Mouse (Mus musculus): ENCODE results near the gene Plekha6. TPM values are rescaled to one million over a fixed set of nuclear protein-coding genes. Genes with fewer than 3 reads are reported as not detected.

Plekha6 gene
- polyA plus RNA-seq, 2 experiments = 4.2 to 6.6 TPM

DNA sequence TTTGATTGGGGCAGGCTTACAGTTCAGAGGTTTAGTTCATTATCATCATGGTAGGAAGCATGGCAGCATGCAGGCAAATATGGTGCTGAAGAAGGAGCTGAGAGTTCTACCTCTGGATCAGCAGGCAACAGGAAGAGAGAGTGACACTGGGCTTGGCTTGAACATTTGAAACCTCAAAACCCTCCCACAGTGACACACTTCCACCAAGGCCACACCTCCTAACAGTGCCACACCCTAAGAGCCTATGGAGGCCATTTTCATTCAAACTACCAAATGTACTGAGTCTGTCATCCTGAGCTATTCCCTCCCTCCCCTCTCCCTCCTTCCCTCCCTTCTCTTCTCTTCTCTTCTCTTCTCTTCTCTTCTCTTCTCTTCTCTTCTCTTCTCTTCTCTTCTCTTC lies 25.5 kb downstream of the Plekha6 start:
- Histone ChIP-seq H3K4me1 (ENCODE audit: control insufficient read depth, insufficient read depth, low read length) (peaks cover 6% of the 10 kb centered on the region), H3K9ac (ENCODE audit: low read depth, low read length, severe bottlenecking) (no peak overlapping the region), H3K27me3 (ENCODE audit: control insufficient read depth, insufficient read depth, low read length) (no peaks in the 10 kb centered on the region), H3K9me3 (ENCODE audit: control insufficient read depth, low read length) (no peaks in the 10 kb centered on the region), H3K4me2 (replicated peaks; ENCODE audit: low read depth, low read length, severe bottlenecking) (no peak overlapping the region), H3K27ac (replicated peaks; ENCODE audit: low read depth, low read length) (no peak overlapping the region), H3K36me3 (ENCODE audit: control insufficient read depth, insufficient read depth, low read length) (no peaks in the 10 kb centered on the region), H3K4me3 (replicated peaks; ENCODE audit: low read length) (no peak overlapping the region)
- no peak for TF ChIP-seq POLR2A (IDR thresholded peaks at IDR 0.05; ENCODE audit: borderline replicate concordance, extremely low read depth, insufficient read depth, insufficient read length)
- ATAC-seq (ENCODE audit: low FRiP score, low read depth) (no peak), DNase-seq (ENCODE audit: low spot score) (no peak)

DNA sequence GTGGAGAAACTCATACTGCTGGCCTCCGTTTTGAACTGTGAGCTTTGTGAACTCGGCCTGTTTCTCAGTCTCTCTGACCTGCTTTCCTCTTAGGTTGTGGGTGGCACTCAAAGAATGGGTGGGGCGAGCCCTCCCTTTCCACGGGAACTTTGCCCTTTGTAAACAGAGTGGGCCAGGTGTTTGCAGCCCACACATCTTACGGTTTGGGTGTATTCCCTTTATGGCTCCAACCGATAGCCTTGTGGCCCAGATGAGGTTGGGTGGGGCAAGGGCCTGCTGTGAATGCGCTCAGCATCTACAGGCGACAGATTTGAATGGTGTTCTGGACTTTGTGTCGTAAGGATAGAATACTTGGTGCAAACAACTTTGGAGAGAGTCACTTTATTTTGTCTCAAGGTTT lies 26.5 kb downstream of the Plekha6 start:
- Histone ChIP-seq H3K27me3 (ENCODE audit: control insufficient read depth, insufficient read depth, low read length) (no peaks in the 10 kb centered on the region), H3K4me3 (replicated peaks; ENCODE audit: low read length) (no peak overlapping the region), H3K4me1 (ENCODE audit: control insufficient read depth, insufficient read depth, low read length) (peaks cover 6% of the 10 kb centered on the region), H3K9ac (ENCODE audit: low read depth, low read length, severe bottlenecking) (no peak overlapping the region), H3K9me3 (ENCODE audit: control insufficient read depth, low read length) (no peaks in the 10 kb centered on the region), H3K36me3 (ENCODE audit: control insufficient read depth, insufficient read depth, low read length) (no peaks in the 10 kb centered on the region), H3K27ac (replicated peaks; ENCODE audit: low read depth, low read length) (no peak overlapping the region), H3K4me2 (replicated peaks; ENCODE audit: low read depth, low read length, severe bottlenecking) (no peak overlapping the region)
- no peak for TF ChIP-seq POLR2A (IDR thresholded peaks at IDR 0.05; ENCODE audit: borderline replicate concordance, extremely low read depth, insufficient read depth, insufficient read length)
- ATAC-seq (ENCODE audit: low FRiP score, low read depth) (no peak), DNase-seq (ENCODE audit: low spot score) (no peak)
- WGBS = 71% methylated on average over 9 of the region's 9 CpGs

DNA sequence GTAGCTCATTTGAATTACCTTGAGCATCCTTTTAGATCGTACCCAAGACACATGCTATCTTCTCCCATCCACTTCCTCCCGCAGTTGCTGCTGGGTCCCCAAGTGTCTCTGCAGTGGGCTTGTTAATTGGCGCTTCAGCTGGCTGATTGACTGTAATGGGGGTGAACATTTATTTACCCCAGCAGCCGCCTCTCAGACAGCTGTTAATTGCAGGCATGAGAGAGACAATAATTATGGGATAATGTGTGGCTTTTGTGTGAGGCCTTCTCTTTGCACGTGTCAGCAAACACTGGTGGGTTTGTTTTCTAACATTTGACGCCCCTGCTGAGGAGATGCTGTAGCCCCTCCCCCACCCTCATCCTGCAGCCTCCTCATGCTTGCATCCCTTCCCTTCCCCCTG lies 32.2 kb downstream of the Plekha6 start:
- Histone ChIP-seq H3K4me3 (replicated peaks; ENCODE audit: low read length) (no peak overlapping the region), H3K27me3 (ENCODE audit: control insufficient read depth, insufficient read depth, low read length) (no peaks in the 10 kb centered on the region), H3K36me3 (ENCODE audit: control insufficient read depth, insufficient read depth, low read length) (no peaks in the 10 kb centered on the region), H3K4me1 (ENCODE audit: control insufficient read depth, insufficient read depth, low read length) (no peaks in the 10 kb centered on the region), H3K27ac (replicated peaks; ENCODE audit: low read depth, low read length) (no peak overlapping the region), H3K9ac (ENCODE audit: low read depth, low read length, severe bottlenecking) (no peak overlapping the region), H3K9me3 (ENCODE audit: control insufficient read depth, low read length) (no peaks in the 10 kb centered on the region), H3K4me2 (replicated peaks; ENCODE audit: low read depth, low read length, severe bottlenecking) (no peak overlapping the region)
- WGBS = 23% methylated on average over 6 of the region's 6 CpGs
- ATAC-seq (ENCODE audit: low FRiP score, low read depth) (no peak), DNase-seq (ENCODE audit: low spot score) (no peak)
- no peak for TF ChIP-seq POLR2A (IDR thresholded peaks at IDR 0.05; ENCODE audit: borderline replicate concordance, extremely low read depth, insufficient read depth, insufficient read length)

DNA sequence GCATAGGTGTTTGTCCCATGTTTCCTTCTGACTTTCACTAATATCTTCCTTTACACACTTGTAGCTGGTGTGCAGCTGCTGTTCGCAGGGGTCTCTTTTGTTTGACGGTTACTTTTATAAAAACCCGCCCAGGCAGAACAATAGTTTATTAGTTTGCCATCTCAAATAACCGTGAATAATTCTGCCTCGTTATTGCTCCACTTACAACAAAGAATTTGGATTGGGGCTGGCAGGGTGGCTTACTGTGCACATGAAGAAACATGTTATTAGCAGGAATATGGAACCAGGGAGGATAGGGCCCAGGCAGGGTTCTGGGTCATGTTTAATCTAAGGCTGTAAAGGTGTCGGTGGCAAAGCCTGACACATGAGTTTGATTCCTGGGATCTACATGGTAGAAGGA lies 33.3 kb downstream of the Plekha6 start:
- Histone ChIP-seq H3K9ac (ENCODE audit: low read depth, low read length, severe bottlenecking) (no peak overlapping the region), H3K4me2 (replicated peaks; ENCODE audit: low read depth, low read length, severe bottlenecking) (no peak overlapping the region), H3K9me3 (ENCODE audit: control insufficient read depth, low read length) (no peaks in the 10 kb centered on the region), H3K36me3 (ENCODE audit: control insufficient read depth, insufficient read depth, low read length) (no peaks in the 10 kb centered on the region), H3K4me3 (replicated peaks; ENCODE audit: low read length) (no peak overlapping the region), H3K27me3 (ENCODE audit: control insufficient read depth, insufficient read depth, low read length) (no peaks in the 10 kb centered on the region), H3K27ac (replicated peaks; ENCODE audit: low read depth, low read length) (no peak overlapping the region), H3K4me1 (ENCODE audit: control insufficient read depth, insufficient read depth, low read length) (no peaks in the 10 kb centered on the region)
- ATAC-seq (ENCODE audit: low FRiP score, low read depth) (no peak), DNase-seq (ENCODE audit: low spot score) (no peak)
- WGBS = 59% methylated on average over 6 of the region's 6 CpGs
- TF ChIP-seq POLR2A (IDR thresholded peaks at IDR 0.05; ENCODE audit: borderline replicate concordance, extremely low read depth, insufficient read depth, insufficient read length) = no peak

DNA sequence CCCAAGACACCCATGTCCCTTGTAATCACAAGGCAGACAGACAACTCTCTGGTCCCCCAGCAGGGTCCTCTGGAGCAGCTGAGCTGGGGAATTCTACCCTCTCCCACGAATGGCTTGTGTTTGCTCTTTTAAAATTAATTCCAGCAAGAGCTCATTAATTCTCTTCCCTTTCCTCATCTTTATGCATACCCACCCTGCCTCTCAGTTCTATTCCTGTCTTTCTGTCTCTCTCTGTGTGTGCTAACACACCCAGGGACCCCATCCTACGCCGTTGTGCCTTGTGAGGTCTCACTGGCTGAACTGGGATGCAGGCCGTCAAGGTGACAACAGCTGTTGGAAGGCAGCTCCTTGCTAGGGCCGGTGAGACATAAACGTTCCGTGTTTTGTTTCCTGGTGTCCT lies 35.7 kb downstream of the Plekha6 start:
- ATAC-seq (ENCODE audit: low FRiP score, low read depth) = no peak
- no peak overlapping the region for H3K27ac ChIP-seq (replicated peaks; ENCODE audit: low read depth, low read length)
- no peaks in the 10 kb centered on the region for H3K4me1 ChIP-seq (ENCODE audit: control insufficient read depth, insufficient read depth, low read length)
- whole genome bisulfite sequencing = 58% methylated on average over 7 of the region's 7 CpGs
- H3K4me2 ChIP-seq (replicated peaks; ENCODE audit: low read depth, low read length, severe bottlenecking) = no peak overlapping the region
- no peak overlapping the region for H3K4me3 ChIP-seq (replicated peaks; ENCODE audit: low read length)
- no peak overlapping the region for H3K9ac ChIP-seq (ENCODE audit: low read depth, low read length, severe bottlenecking)
- DNase-seq (ENCODE audit: low spot score) = no peak
- no peaks in the 10 kb centered on the region for H3K9me3 ChIP-seq (ENCODE audit: control insufficient read depth, low read length)
- no peaks in the 10 kb centered on the region for H3K27me3 ChIP-seq (ENCODE audit: control insufficient read depth, insufficient read depth, low read length)
- H3K36me3 ChIP-seq (ENCODE audit: control insufficient read depth, insufficient read depth, low read length) = no peaks in the 10 kb centered on the region
- TF ChIP-seq POLR2A (IDR thresholded peaks at IDR 0.05; ENCODE audit: borderline replicate concordance, extremely low read depth, insufficient read depth, insufficient read length) = no peak

DNA sequence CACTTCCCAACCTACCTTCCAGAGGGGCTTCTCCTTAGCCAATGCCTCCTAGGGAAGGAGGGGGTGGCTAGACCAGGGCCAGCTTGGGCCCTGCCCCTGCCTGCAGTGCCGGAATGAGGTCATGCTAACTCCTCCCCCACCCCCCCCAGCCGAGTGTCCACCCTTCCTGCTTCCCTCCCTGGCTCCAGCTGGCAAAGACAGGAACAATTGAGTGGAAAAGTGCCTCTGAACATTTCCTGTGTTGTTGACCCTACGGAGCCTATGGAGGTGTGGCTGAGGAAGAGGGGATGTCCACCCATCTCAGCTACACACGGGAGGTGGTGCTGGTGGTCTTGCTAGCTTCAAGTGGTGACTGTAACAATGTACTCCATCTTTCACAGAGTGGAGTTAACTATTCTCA lies 37.5 kb downstream of the Plekha6 start:
- TF ChIP-seq POLR2A (IDR thresholded peaks at IDR 0.05; ENCODE audit: borderline replicate concordance, extremely low read depth, insufficient read depth, insufficient read length) = no peak
- Histone ChIP-seq H3K36me3 (ENCODE audit: control insufficient read depth, insufficient read depth, low read length) (no peaks in the 10 kb centered on the region), H3K4me1 (ENCODE audit: control insufficient read depth, insufficient read depth, low read length) (no peaks in the 10 kb centered on the region), H3K4me2 (replicated peaks; ENCODE audit: low read depth, low read length, severe bottlenecking) (no peak overlapping the region), H3K27me3 (ENCODE audit: control insufficient read depth, insufficient read depth, low read length) (no peaks in the 10 kb centered on the region), H3K4me3 (replicated peaks; ENCODE audit: low read length) (no peak overlapping the region), H3K9ac (ENCODE audit: low read depth, low read length, severe bottlenecking) (no peak overlapping the region), H3K27ac (replicated peaks; ENCODE audit: low read depth, low read length) (no peak overlapping the region), H3K9me3 (ENCODE audit: control insufficient read depth, low read length) (no peaks in the 10 kb centered on the region)
- DNase-seq (ENCODE audit: low spot score) (no peak), ATAC-seq (ENCODE audit: low FRiP score, low read depth) (no peak)
- WGBS = 31% methylated on average over 4 of the region's 4 CpGs

All from limb, embryonic 14.5 days (tissue).